Mouse (Mus musculus) C2C12 (cell line): ENCODE data around the gene Mgat5b.

Experiments
- CEBPB ChIP-seq: IDR thresholded peaks from one replicate; pipeline ENCODE4 v1.6.1; 2011; ENCODE audit warnings: low read depth, mild to moderate bottlenecking, control low read depth, moderate library complexity
- CTCF ChIP-seq: IDR thresholded peaks from one replicate; pipeline ENCODE4 v1.5.1; 2011; ENCODE audit not compliant: control insufficient read depth, insufficient read depth, insufficient read length
- MYOD1 ChIP-seq: IDR thresholded peaks from one replicate; pipeline ENCODE4 v1.6.1; 2011; ENCODE audit warnings: low read depth; ENCODE audit not compliant: control insufficient read depth, insufficient read length

- no peak for TF ChIP-seq CTCF
- no peak for TF ChIP-seq CEBPB
- TF ChIP-seq MYOD1 = no peak
Measured at GRCm38 (mm10) chr11:116970847-116971246, 52.2 kb downstream of the Mgat5b start.
